Mouse (Mus musculus) spleen, adult 2 months (tissue): ENCODE measurements around the gene Snca. TPM values are rescaled to one million over a fixed set of nuclear protein-coding genes. Genes with fewer than 3 reads are reported as not detected.
"Not testable (repeated sequence)": the region's sequence is repeated elsewhere in the genome, so short reads cannot be mapped to it uniquely, and the experiment has no call there.

Experiments used
- DNase-seq, 2 experiments: peaks; one replicate each; pipeline versions ENCODE4 v3.0.0 to v3.0.0-alpha.2; 2012 to 2021; ENCODE audit warnings: low spot score in 2 of 2, low read depth in 1 of 2
- H3K27ac ChIP-seq: fragments of 200-500 bp; 2 replicates; pipeline ENCODE4 v1.5.1; 2012; ENCODE audit warnings: low read length, inconsistent platforms; ENCODE audit not compliant: insufficient read depth
- H3K27me3 ChIP-seq: fragments of 200-500 bp; 2 replicates; pipeline ENCODE4 v1.6.1; 2012; ENCODE audit warnings: mild to moderate bottlenecking, moderate library complexity, low read length, inconsistent platforms; ENCODE audit not compliant: control insufficient read depth, insufficient read depth
- H3K36me3 ChIP-seq: fragments of 200-500 bp; 2 replicates; pipeline ENCODE4 v1.6.1; 2012; ENCODE audit warnings: mild to moderate bottlenecking, low read length, inconsistent platforms; ENCODE audit not compliant: control insufficient read depth, insufficient read depth
- H3K4me1 ChIP-seq: fragments of 200-500 bp; 2 replicates; pipeline ENCODE4 v1.6.1; 2011; ENCODE audit warnings: inconsistent platforms; ENCODE audit not compliant: control insufficient read depth, insufficient read depth, insufficient read length
- H3K4me3 ChIP-seq: fragments of 200-500 bp; 2 replicates; pipeline ENCODE4 v1.5.1; 2011; ENCODE audit warnings: mild to moderate bottlenecking, inconsistent platforms; ENCODE audit not compliant: insufficient read depth, insufficient read length; ENCODE audit errors: extremely low read depth
- CTCF ChIP-seq: fragments of 200-500 bp; IDR thresholded peaks from 2 replicates; pipeline ENCODE4 v1.5.1; 2011; ENCODE audit warnings: mild to moderate bottlenecking, inconsistent platforms; ENCODE audit not compliant: insufficient read depth, insufficient read length, insufficient replicate concordance; ENCODE audit errors: extremely low read depth
- POLR2A ChIP-seq: fragments of 200-500 bp; IDR thresholded peaks from 2 replicates; pipeline ENCODE4 v1.6.1; 2011; ENCODE audit warnings: low read depth, low read length, inconsistent platforms
- WGBS: fragments of 180-500 bp; shearing (Covaris S2); methylation state at CpG from one replicate; pipeline ENCODE4 v1.1.7; 2018; 5-methylcytosine and 5-hydroxymethylcytosine counted together
- polyA plus RNA-seq: library from polyadenylated mRNA; depleted of rRNA; stranded (reverse); fragments of >200 nt; gene quantifications from 2 replicates; pipeline ENCODE4 v1.2.3, GENCODE M21; 2012; rRNA removed

The Snca gene
- polyA plus RNA-seq, 1 experiment = 65.2 TPM

DNA sequence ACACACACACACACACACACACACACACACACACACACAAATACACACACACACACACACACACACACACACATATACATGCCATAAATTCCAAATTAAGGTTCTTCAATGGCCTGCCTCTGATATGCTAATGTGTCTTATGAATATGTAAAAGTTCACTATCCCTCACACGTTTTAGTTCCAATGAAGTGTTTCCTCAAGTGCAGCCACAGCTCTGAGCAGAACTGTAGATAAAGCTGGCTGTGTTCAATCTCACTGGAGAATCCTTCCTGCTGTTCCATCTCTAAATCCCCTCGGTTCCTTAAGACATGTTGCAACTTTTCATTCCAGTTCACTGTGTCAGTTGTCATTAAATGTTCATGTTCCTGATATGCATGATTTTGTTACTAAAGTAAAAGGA is 98.5 kb downstream of the Snca start:
- no peak for DNase-seq
- Histone ChIP-seq H3K27ac (no peak overlapping the region), H3K36me3 (no peaks in the 10 kb centered on the region), H3K4me1 (no peaks in the 10 kb centered on the region), H3K27me3 (no peaks in the 10 kb centered on the region), H3K4me3 (no peak overlapping the region)
- 72% methylated on average over 2 of the region's 2 CpGs for WGBS
- no peak for TF ChIP-seq CTCF
- TF ChIP-seq POLR2A = no peak

DNA sequence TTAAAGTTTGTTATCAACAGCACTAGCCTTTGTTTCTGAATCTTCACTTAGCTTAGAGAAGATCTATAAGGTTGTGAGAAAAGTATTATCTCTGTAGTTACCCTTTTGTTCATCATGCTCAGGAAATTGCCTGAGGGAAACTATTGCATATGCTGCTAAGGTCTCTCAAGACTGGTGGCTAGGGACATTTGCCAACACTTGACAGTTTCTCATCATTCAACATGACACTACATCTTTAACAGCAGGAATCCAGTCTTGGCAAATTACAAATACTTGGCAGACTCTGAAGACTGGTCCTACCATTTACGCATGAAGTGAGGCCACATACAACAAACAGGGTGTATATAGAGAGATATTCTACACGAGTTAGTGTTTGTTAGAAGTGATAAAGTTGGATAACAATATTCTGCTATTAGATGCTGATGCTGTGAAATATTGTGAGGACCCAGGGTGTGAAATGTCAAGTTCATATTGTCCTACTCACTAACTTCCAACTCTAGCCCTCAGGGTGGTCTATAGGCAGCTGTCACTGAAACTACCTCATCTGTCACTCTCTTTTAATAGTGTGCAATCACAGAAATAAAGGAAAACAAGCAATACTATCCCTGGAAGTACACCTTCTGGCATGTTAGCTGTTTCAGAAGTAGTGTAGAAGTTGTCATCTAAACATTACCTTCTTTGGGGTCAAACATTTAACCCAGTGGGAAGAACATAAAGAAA is 105.4 kb downstream of the Snca start:
- TF ChIP-seq CTCF = no peak
- TF ChIP-seq POLR2A = no peak
- no peak overlapping the region for H3K4me3 ChIP-seq
- H3K27ac ChIP-seq = no peak overlapping the region
- no peak for DNase-seq
- WGBS = 85% methylated on average over 2 of the region's 2 CpGs
- no peaks in the 10 kb centered on the region for H3K27me3 ChIP-seq
- H3K4me1 ChIP-seq = no peaks in the 10 kb centered on the region
- no peaks in the 10 kb centered on the region for H3K36me3 ChIP-seq

DNA sequence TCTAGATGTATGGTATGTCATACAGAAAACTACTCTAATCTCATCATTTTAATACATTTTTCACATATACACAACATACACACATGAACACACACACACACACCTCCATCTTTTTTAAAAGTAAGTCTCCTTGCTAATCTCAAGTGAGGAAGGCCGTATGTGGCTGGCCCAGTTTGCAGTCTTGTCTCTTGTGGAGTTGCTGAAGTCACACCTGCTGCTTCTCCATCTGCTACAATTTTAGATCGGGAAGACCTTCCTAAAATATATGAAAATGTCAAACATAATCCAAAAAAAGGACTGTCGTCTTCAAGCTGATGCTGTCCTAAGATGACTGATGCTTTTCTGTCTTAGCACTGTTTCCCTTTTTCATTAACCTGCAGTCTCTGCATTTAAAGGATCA is 112.1 kb downstream of the Snca start:
- no peaks in the 10 kb centered on the region for H3K36me3 ChIP-seq
- TF ChIP-seq POLR2A (no peak), CTCF (no peak)
- no peaks in the 10 kb centered on the region for H3K4me1 ChIP-seq
- 82% methylated on average over 3 of the region's 3 CpGs for WGBS
- no peak overlapping the region for H3K27ac ChIP-seq
- no peak for DNase-seq
- H3K27me3 ChIP-seq = no peaks in the 10 kb centered on the region
- no peak overlapping the region for H3K4me3 ChIP-seq

DNA sequence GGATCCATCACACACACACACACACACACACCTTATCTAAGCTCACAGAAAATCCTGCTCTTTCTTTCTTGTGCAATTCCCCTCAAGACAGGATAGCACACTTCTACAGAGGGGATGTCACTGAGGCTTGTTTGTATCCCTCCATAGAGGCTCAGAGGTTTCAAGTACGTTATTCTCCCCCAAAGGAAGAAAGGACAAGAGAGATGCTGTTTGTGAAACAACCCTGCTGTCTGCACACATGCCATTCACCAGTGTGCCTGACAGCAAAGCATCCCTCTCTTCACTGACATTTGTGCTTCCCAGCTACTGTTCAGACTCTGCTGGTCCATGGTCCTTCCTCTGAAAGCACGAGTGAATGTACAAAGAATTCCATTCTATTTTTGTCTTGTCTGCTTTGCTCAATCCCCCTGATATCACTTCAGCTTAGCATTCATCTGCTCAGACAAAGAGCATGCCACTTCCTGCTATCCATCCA is 119.6 kb downstream of the Snca start:
- TF ChIP-seq CTCF (no peak), POLR2A (no peak)
- H3K27me3 ChIP-seq = no peaks in the 10 kb centered on the region
- DNase-seq = no peak
- no peaks in the 10 kb centered on the region for H3K4me1 ChIP-seq
- H3K27ac ChIP-seq = no peak overlapping the region
- WGBS = 32% methylated on average over 2 of the region's 2 CpGs
- no peak overlapping the region for H3K4me3 ChIP-seq
- no peaks in the 10 kb centered on the region for H3K36me3 ChIP-seq

DNA sequence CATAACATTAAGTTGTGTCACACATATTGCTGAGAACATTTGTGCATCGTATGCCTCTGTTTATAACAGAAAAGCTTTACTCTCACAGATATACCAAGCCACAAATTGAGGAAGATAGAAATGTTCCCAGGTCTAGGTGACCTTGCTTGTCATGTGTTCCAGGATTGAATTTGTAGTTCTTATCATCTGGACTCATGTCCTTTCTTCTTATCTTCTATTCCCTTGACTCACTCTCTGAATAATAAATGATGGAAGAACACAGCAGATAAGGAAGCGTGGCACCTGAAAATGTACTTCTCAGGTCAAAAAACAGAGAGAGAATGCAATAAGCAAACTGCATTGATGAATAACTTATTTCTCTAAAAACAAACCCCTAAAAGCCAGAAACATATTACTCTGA is 131.6 kb downstream of the Snca start:
- WGBS = 78% methylated on average over 2 of the region's 2 CpGs
- no peak for DNase-seq
- no peak for TF ChIP-seq POLR2A
- no peak for TF ChIP-seq CTCF
- Histone ChIP-seq H3K36me3 (no peaks in the 10 kb centered on the region), H3K4me1 (no peaks in the 10 kb centered on the region), H3K27me3 (no peaks in the 10 kb centered on the region), H3K4me3 (no peak overlapping the region), H3K27ac (no peak overlapping the region)

DNA sequence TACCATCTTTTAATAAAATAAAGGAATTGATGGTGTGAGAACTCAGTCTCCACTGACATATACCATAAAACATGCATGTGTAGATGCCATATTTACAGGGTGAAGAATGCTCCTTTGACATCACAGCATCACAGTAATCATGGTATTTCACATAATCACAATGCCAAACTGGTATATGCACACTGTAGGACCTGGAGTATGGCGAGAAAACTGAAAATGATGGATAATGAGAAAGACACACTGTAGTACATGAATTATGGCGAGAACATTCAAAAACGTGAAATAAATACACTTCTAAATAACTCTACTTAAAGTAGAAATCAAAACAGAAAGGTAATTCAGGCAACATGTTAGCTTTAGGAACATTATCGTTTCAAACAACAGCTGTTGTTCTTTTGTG is 142.6 kb downstream of the Snca start:
- 88% methylated on average over 4 of the region's 4 CpGs for WGBS
- not testable (repeated sequence) for DNase-seq, H3K4me3 ChIP-seq, H3K4me1 ChIP-seq, H3K27ac ChIP-seq, H3K36me3 ChIP-seq, H3K27me3 ChIP-seq

DNA sequence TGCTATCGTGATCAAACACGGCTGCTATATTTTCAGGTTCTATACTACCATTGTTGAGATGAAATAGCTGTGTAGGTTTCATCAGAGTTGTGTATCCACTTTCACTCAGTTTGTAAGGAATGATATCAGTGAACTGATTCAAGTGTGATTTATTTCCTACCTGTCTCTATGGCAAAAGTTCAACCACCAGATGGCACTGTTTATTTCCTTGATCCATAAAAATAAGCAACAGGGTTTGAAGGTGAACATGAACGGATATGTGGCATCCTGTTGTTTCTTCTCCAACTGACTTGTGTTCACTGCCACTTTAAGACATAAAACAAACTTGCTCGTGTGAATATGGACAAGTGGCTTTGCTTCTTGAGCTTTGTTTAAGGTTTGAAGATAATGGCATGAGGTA is 147.4 kb downstream of the Snca start:
- DNase-seq = no peak
- no peak overlapping the region for H3K27ac ChIP-seq

More for the DNA sequence above, 147.4 kb downstream of the Snca start:
- Histone ChIP-seq H3K4me1 (no peaks in the 10 kb centered on the region), H3K27me3 (no peaks in the 10 kb centered on the region), H3K4me3 (no peak overlapping the region), H3K36me3 (no peaks in the 10 kb centered on the region)
- TF ChIP-seq CTCF (no peak), POLR2A (no peak)
- WGBS = 38% methylated on average over 4 of the region's 4 CpGs

Other genes starting within 250 kb of the Snca start
- gene Mmrn1, start 95.1 kb upstream of the Snca start, polyA plus RNA-seq = 1.2 and 1.4 TPM in 2 replicates